Mouse (Mus musculus) stomach, postnatal 0 days (tissue): Measurements from ENCODE around the gene Gm13030.

Experiments
- CTCF ChIP-seq: IDR thresholded peaks from 2 replicates; pipeline ENCODE4 v1.5.1; 2016; ENCODE audit warnings: antibody characterized with exemption, low read depth, mild to moderate bottlenecking, moderate library complexity
- EP300 ChIP-seq: optimal IDR thresholded peaks from 2 replicates; pipeline ENCODE3; 2016; ENCODE audit warnings: antibody characterized with exemption

GRCm38 (mm10) chr4:138889635-138890034 lies 15.9 kb upstream of the Gm13030 start:
- no peak for TF ChIP-seq CTCF
- TF ChIP-seq EP300 = no peak
